Mouse (Mus musculus) intestine, embryonic 14.5 days (tissue): ENCODE measurements around the gene Dlx1. TPM values are rescaled to one million over a fixed set of nuclear protein-coding genes. Genes with fewer than 3 reads are reported as not detected.
A peak's percentile ranks its signal among the peaks of the same experiment; 100 is the strongest.

Experiments used
- ATAC-seq: fragments of 200-750 bp; cut with Nextera tagmentation; replicated peaks from 2 replicates; pipeline ENCODE4 v1.8.0; 2017; ENCODE audit warnings: low read depth, moderate number of reproducible peaks, moderate TSS enrichment, moderate library complexity; ENCODE audit not compliant: low FRiP score, low TSS enrichment
- DNase-seq: peaks from one replicate; pipeline ENCODE4 v3.0.0-alpha.2; 2018; ENCODE audit warnings: low spot score
- H3K27ac ChIP-seq: fragments of 300-500 bp; sonication (generic); 2 replicates; pipeline ENCODE4 v1.5.1; 2014; ENCODE audit warnings: low read depth, mild to moderate bottlenecking, control low read depth
- H3K27me3 ChIP-seq: fragments of 300-500 bp; sonication (generic); replicated peaks from 2 replicates; pipeline ENCODE4 v1.6.1; 2014; ENCODE audit warnings: low read length, control low read depth; ENCODE audit not compliant: control insufficient read depth, insufficient read depth
- H3K36me3 ChIP-seq: fragments of 300-500 bp; sonication (generic); 2 replicates; pipeline ENCODE4 v1.6.1; 2014; ENCODE audit warnings: low read length, control low read depth; ENCODE audit not compliant: control insufficient read depth, insufficient read depth
- H3K4me1 ChIP-seq: fragments of 300-500 bp; sonication (generic); replicated peaks from 2 replicates; pipeline ENCODE4 v1.6.1; 2014; ENCODE audit warnings: low read length, control low read depth, mixed read lengths; ENCODE audit not compliant: control insufficient read depth, insufficient read depth
- H3K4me2 ChIP-seq: fragments of 300-500 bp; sonication (generic); 2 replicates; pipeline ENCODE4 v1.6.1; 2014; ENCODE audit warnings: low read length
- H3K4me3 ChIP-seq: fragments of 300-500 bp; sonication (generic); 2 replicates; pipeline ENCODE4 v1.5.1; 2014; ENCODE audit warnings: low read depth, low read length, control low read depth, mixed read lengths
- H3K9ac ChIP-seq: fragments of 300-500 bp; sonication (generic); 2 replicates; pipeline ENCODE4 v1.6.1; 2014; ENCODE audit warnings: mild to moderate bottlenecking, low read length
- H3K9me3 ChIP-seq: fragments of 300-500 bp; sonication (generic); 2 replicates; pipeline ENCODE4 v1.6.1; 2016; ENCODE audit warnings: low read length, control low read depth; ENCODE audit not compliant: control insufficient read depth
- WGBS: fragments of 180-500 bp; shearing (Covaris S2); extraction: QIAGEN DNeasy Blood & Tissue Kit; methylation state at CpG from one replicate; pipeline ENCODE4 v1.1.7; 2014; 5-methylcytosine and 5-hydroxymethylcytosine counted together
- polyA plus RNA-seq: library from polyadenylated mRNA; unstranded; fragments of >200 nt; fragmentation: Nextera tagmentation; extraction: Ambion mirVana; gene quantifications from 2 replicates; pipeline ENCODE4 v1.2.1, GENCODE M21; 2014

Dlx1 gene
- polyA plus RNA-seq = 8.0 and 9.8 TPM in 2 replicates

DNA sequence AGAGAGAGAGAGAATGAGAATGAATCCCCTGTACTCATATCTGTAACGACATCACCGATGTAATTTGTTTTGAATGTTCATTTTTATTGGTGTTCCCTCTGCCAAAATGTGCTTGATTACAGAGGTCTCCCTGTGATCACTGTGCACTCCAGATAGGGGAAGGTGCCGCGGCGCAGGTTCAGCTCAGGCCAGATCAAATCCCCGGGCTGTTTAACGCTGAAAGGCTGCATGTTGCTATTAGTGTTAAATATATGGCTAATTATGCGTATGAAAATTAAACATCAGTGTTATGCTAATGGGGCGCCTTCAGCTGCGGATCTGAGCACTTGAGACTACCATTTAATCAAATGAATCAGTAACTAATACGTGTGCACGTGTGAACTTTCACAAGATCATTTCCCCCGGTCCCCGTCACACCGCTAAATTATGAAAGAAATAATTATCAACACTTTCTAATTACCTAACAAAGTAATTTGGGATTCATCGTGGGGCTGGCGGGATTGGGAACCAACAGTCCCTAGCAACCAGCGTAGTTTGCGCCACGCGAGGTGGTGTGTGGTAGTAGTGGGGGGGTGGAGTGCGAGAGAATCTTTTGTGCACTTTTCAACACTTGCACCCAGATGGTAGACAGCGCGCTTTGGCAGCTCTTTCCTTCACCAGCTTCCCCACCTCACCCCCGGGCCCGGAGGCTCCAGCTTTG, at the start of gene Dlx1:
Gene Dlx1, plus strand, starts transcription at position 100 of the 700 bp plus-strand sequence.
- H3K4me2 ChIP-seq = peak within 1 kb of the TSS; percentile 68
- peak within 1 kb of the TSS; percentile 20 for H3K27ac ChIP-seq
- DNase-seq = peak; percentile 75
- no peaks in the 10 kb centered on the region for H3K9me3 ChIP-seq
- no peak for ATAC-seq
- peak within 1 kb of the TSS; percentile 41 for H3K4me3 ChIP-seq
- no peak within 1 kb of the TSS for H3K9ac ChIP-seq
- H3K4me1 ChIP-seq = peaks cover 10% of the 10 kb centered on the region
- H3K36me3 ChIP-seq = no peaks in the 10 kb centered on the region
- 1% methylated on average over 26 of the region's 26 CpGs for WGBS
- peaks cover 98% of the 10 kb centered on the region for H3K27me3 ChIP-seq

DNA sequence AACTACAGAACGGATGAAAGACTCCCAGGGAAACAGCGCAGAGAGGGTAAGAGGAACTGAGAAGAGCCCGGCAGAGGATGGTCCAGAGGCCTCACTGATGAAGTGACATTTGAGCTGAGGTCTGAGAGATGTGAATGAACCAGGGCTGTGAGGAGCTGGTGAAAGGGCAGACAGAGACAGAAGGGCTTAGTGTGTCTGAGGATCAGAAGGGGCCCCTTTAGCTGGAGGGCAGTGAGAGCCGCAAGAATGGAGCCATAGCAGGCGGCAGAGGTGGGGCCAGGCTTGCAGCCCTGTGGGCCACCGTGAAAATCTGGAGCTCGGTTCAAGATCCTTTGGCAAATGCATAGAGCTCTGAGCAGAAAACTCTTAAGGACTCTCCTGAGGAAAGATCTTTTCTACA, 48.0 kb upstream of the Dlx1 start:
- Histone ChIP-seq H3K4me2 (no peak overlapping the region), H3K4me1 (peaks cover 3% of the 10 kb centered on the region; the same call in 1 of the 2 replicates), H3K9me3 (no peaks in the 10 kb centered on the region), H3K36me3 (no peaks in the 10 kb centered on the region), H3K9ac (no peak overlapping the region), H3K27me3 (no peaks in the 10 kb centered on the region), H3K4me3 (no peak overlapping the region), H3K27ac (no peak overlapping the region)
- WGBS = 22% methylated on average over 7 of the region's 7 CpGs
- no peak for DNase-seq
- no peak for ATAC-seq

DNA sequence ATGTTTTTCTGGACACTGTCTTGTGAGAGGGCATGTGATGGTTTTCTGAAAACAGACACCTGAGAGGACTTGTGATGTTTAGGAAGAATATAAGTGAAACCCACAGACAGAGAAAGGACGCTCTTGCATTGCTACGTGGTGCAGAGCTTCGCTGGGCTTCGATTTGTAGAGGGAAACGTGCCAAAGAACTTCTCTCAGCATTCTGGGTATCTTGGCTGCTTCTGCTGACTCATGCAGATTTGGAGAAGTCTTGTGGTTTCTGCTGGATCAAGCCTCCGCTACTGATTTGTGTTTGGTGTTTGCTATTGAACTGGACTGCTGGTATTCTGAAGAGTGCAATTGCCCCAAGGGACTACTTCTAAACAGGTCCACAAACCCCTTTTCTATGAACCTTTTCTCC, 46.1 kb upstream of the Dlx1 start:
- 79% methylated on average over 6 of the region's 6 CpGs for WGBS
- no peaks in the 10 kb centered on the region for H3K9me3 ChIP-seq
- DNase-seq = no peak
- no peak overlapping the region for H3K9ac ChIP-seq
- no peak for ATAC-seq
- H3K4me2 ChIP-seq = no peak overlapping the region
- H3K4me3 ChIP-seq = no peak overlapping the region
- no peak overlapping the region for H3K27ac ChIP-seq
- no peaks in the 10 kb centered on the region for H3K27me3 ChIP-seq
- H3K4me1 ChIP-seq = no peaks in the 10 kb centered on the region
- H3K36me3 ChIP-seq = no peaks in the 10 kb centered on the region

DNA sequence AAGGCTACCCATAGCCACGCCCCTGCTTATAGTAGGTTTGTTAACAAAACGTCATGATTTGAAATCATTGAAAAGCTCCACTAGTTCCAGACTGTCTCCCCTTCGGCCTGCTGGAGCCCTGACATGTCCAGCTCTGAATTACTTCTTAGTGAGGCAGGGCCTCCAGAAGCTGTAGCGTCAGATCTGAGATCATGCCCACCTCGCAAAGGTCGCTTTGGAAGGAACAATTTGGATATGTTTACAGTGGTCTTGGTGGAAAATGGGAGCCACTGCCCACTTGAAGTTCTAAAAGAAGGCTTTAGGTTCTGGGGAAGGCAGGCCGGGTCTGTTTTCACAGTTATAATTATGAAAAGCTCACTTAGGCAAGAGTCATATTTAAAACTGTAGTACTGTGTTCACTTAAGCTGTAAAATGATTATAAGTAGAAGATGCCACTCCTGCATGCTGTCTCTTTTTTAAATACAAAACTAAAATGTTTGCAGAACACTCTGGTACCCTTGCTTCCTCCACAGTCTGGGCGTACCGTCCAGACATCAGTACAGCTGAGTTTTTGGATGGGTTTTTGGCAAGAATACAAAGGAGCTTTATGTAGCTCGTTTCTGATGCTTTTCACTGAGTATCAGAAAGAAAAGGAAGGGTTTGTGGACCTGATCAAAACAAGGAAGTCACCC, 44.7 kb upstream of the Dlx1 start:
- H3K4me1 ChIP-seq = no peaks in the 10 kb centered on the region
- no peaks in the 10 kb centered on the region for H3K36me3 ChIP-seq
- no peak overlapping the region for H3K27ac ChIP-seq
- ATAC-seq (no peak), DNase-seq (no peak)
- 70% methylated on average over 10 of the region's 10 CpGs for WGBS
- H3K4me3 ChIP-seq = no peak overlapping the region
- H3K9ac ChIP-seq = no peak overlapping the region
- no peaks in the 10 kb centered on the region for H3K27me3 ChIP-seq
- no peak overlapping the region for H3K4me2 ChIP-seq
- no peaks in the 10 kb centered on the region for H3K9me3 ChIP-seq

DNA sequence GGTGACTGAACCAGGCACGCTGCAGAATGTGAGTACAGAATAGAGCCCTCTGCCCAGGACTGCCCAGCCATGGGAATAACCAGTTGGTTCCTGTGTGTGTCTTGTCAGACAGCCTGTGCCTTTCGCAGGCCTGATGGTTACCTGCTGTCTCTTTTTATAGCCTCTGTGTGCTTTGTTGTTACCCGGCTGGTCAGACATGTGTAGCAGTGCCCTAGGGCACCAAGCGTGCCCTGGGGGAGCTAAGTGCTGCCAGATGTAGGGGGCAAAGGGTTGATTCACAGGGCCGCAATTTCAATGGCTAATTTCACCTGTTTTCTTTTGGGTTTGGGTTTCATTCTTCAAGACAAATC, 44.2 kb upstream of the Dlx1 start:
- Histone ChIP-seq H3K4me3 (no peak overlapping the region), H3K36me3 (no peaks in the 10 kb centered on the region), H3K27me3 (no peaks in the 10 kb centered on the region), H3K4me1 (no peaks in the 10 kb centered on the region), H3K4me2 (no peak overlapping the region), H3K27ac (no peak overlapping the region), H3K9ac (no peak overlapping the region), H3K9me3 (no peaks in the 10 kb centered on the region)
- WGBS = 61% methylated on average over 5 of the region's 5 CpGs
- ATAC-seq (no peak), DNase-seq (no peak)

DNA sequence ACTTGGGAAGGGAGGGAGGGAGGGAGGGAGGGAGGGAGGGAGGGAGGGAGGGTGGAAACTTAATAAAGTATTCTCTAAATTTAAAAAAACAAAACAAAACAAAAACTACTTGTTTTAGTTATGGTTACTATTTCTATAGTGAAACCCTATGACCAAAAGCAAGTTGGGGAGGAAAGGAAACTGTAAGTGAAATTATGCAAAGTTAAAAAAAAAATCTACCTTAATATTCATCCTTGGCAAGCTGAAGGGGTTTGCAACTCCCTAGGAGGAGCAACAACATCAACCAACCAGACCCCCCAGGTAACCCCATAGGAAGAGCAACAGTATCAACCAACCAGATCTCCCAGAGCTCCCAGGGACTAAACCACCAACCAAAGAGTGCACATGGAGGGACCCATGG, 36.6 kb upstream of the Dlx1 start:
- no peaks in the 10 kb centered on the region for H3K36me3 ChIP-seq
- DNase-seq = no peak
- no peak for ATAC-seq
- H3K9me3 ChIP-seq = no peaks in the 10 kb centered on the region
- H3K4me2 ChIP-seq = no peak overlapping the region
- no peaks in the 10 kb centered on the region for H3K4me1 ChIP-seq
- H3K27me3 ChIP-seq = no peaks in the 10 kb centered on the region
- no peak overlapping the region for H3K9ac ChIP-seq
- H3K4me3 ChIP-seq = no peak overlapping the region
- no peak overlapping the region for H3K27ac ChIP-seq

DNA sequence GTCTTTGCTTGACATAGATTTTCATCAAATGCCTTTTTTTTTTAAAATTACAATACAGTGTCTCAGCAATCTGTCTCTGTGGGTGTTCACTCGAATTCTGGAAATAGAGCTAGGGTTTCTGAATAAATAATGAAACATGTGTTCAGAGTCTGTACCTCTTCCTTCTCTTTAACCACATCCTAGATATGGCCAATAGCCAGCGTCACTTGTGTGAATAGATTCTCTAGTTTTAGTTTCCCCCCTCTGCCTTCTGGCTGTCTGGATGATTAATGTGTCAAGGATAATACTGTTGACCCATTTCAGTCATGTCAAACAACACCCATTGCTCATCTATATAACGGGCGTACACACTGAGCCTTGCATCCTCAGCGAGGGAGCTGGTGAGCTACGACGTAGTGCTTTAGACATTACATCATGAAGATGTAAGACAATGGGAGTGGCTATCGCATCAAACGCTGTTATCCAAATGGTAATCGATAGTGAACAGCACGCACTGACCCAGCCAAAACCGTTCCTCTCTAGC, 34.7 kb upstream of the Dlx1 start:
- WGBS = 69% methylated on average over 12 of the region's 12 CpGs
- no peak overlapping the region for H3K9ac ChIP-seq

DNA sequence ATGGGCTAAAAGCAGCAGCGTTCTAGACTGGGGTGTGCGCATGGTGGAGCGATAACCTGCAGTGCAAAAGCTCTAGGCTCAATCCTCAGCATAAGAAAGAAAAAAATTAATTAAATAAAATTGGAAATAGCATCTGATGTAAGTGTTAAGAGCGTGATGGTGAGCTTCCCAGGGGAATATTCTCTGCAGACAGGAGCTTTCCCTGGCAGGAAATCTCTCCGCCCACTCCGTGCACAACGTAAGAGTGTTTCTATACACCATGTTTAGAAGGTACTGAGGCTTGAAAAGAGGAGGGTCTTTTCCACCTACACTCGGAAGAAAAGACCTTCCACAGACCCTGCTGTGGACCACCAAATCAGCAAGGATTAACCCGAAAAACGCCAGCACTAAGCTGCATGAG, 33.4 kb upstream of the Dlx1 start:
- WGBS = 70% methylated on average over 10 of the region's 10 CpGs
- Histone ChIP-seq H3K27ac (no peak overlapping the region), H3K27me3 (no peaks in the 10 kb centered on the region), H3K4me3 (no peak overlapping the region), H3K9ac (no peak overlapping the region), H3K4me2 (no peak overlapping the region), H3K36me3 (no peaks in the 10 kb centered on the region), H3K4me1 (no peaks in the 10 kb centered on the region), H3K9me3 (no peaks in the 10 kb centered on the region)
- ATAC-seq (no peak), DNase-seq (no peak)

More for the DNA sequence above, 34.7 kb upstream of the Dlx1 start:
- Histone ChIP-seq H3K4me2 (no peak overlapping the region), H3K36me3 (no peaks in the 10 kb centered on the region), H3K27ac (no peak overlapping the region), H3K4me1 (no peaks in the 10 kb centered on the region), H3K9me3 (no peaks in the 10 kb centered on the region), H3K27me3 (no peaks in the 10 kb centered on the region), H3K4me3 (no peak overlapping the region)
- ATAC-seq = no peak
- DNase-seq = no peak

DNA sequence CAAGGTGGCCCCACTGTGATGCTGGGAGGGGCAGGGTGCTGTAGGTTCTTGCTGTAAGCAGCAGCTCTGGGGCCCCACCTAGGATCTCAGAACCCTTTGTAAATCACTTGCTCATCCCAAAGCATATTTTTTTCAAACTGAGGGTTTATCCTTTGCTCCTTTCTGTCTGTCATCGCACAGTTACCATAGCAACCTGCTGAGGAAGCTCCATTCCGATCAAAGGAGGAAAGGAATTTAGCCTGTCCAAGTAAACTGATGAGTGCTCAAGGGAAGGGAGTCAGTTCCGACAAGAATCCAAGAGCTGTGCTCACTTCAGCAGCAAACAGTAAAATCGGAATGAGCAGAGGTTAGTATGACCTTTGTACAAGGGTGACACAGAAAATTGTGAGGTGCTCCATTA, 32.9 kb upstream of the Dlx1 start:
- no peaks in the 10 kb centered on the region for H3K4me1 ChIP-seq
- H3K4me2 ChIP-seq = no peak overlapping the region
- H3K27ac ChIP-seq = no peak overlapping the region
- no peaks in the 10 kb centered on the region for H3K9me3 ChIP-seq
- H3K36me3 ChIP-seq = no peaks in the 10 kb centered on the region
- no peak overlapping the region for H3K9ac ChIP-seq
- ATAC-seq (no peak), DNase-seq (no peak)
- 31% methylated on average over 4 of the region's 4 CpGs for WGBS
- no peak overlapping the region for H3K4me3 ChIP-seq
- H3K27me3 ChIP-seq = no peaks in the 10 kb centered on the region
